Mouse (Mus musculus) heart, adult 18-20 months (tissue): ENCODE results near the gene Ptprc. TPM values are rescaled to one million over a fixed set of nuclear protein-coding genes. Genes with fewer than 3 reads are reported as not detected.
A peak's percentile ranks its signal among the peaks of the same experiment; 100 is the strongest.

ENCODE experiments used
- DNase-seq, 2 experiments: peaks; one replicate each; pipeline ENCODE4 v3.0.0; 2021 to 2022; ENCODE audit warnings: mixed read lengths in 1 of 2
- long read RNA-seq, 2 experiments: library from polyadenylated mRNA; stranded (forward); transcript quantifications; one replicate each; pipeline ENCODE4 v2.0.0; 2021
- total RNA-seq, 2 experiments: library from RNA; stranded (reverse); gene quantifications; 2 replicates each; pipeline ENCODE4 v1.2.3; 2021

The Ptprc gene
- 10 to 100 TPM in 1 of 2 experiments, 1 to 10 TPM in 1; 4.2 to 18.7 TPM for total RNA-seq
- long read RNA-seq, experiment 1, partial matches to known transcripts = 0 of 1 reads
- long read RNA-seq, experiment 1, other reads (novel, unspliced or antisense) = 1 of 1 reads
- long read RNA-seq, experiment 2, partial matches to known transcripts = 2 of 3 reads
- long read RNA-seq, experiment 2, other reads (novel, unspliced or antisense) = 1 of 3 reads

GRCm38 (mm10) chr1:138175494-138175893 lies at the start of gene Ptprc:
Ptprc (minus strand) TSS chr1:138175708.
- no peak for DNase-seq

- DNase-seq = no peak
Measured at GRCm38 (mm10) chr1:138214736-138215458, 39.4 kb upstream of the Ptprc start.

GRCm38 (mm10) chr1:138210387-138211024 lies 35.0 kb upstream of the Ptprc start:
- DNase-seq = no peak

- no peak for DNase-seq
Measured at GRCm38 (mm10) chr1:138209751-138210150, 34.2 kb upstream of the Ptprc start.

- no peak for DNase-seq
Measured at GRCm38 (mm10) chr1:138206041-138206440, 30.5 kb upstream of the Ptprc start.

GRCm38 (mm10) chr1:138191689-138192508 lies 16.4 kb upstream of the Ptprc start:
- peak; percentile 34 to 58 for DNase-seq

- DNase-seq = no peak
Measured at GRCm38 (mm10) chr1:138188131-138188530, 12.6 kb upstream of the Ptprc start.

- DNase-seq = no peak
Measured at GRCm38 (mm10) chr1:138185904-138186303, 10.4 kb upstream of the Ptprc start.

- DNase-seq = no peak
Measured at GRCm38 (mm10) chr1:138180081-138180480, 4.6 kb upstream of the Ptprc start.

- peak in 1 of 2 experiments; percentile 28 for DNase-seq
Measured at GRCm38 (mm10) chr1:138174705-138175492, 609 bp downstream of the Ptprc start.

- no peak for DNase-seq
Measured at GRCm38 (mm10) chr1:138174143-138174542, 1.4 kb downstream of the Ptprc start.

GRCm38 (mm10) chr1:138173669-138174068 lies 1.8 kb downstream of the Ptprc start:
- DNase-seq = no peak

- DNase-seq = no peak
Measured at GRCm38 (mm10) chr1:138172547-138172946, 3.0 kb downstream of the Ptprc start.

- no peak for DNase-seq
Measured at GRCm38 (mm10) chr1:138172096-138172495, 3.4 kb downstream of the Ptprc start.

- DNase-seq = no peak
Measured at GRCm38 (mm10) chr1:138166233-138166771, 9.2 kb downstream of the Ptprc start.

GRCm38 (mm10) chr1:138162638-138163037 lies 12.9 kb downstream of the Ptprc start:
- DNase-seq = no peak

GRCm38 (mm10) chr1:138158921-138159320 lies 16.6 kb downstream of the Ptprc start:
- DNase-seq = peak; percentile 34 to 37

GRCm38 (mm10) chr1:138158236-138158635 lies 17.3 kb downstream of the Ptprc start:
- DNase-seq = no peak

GRCm38 (mm10) chr1:138157709-138158108 lies 17.8 kb downstream of the Ptprc start:
- no peak for DNase-seq

GRCm38 (mm10) chr1:138157008-138157407 lies 18.5 kb downstream of the Ptprc start:
- DNase-seq = no peak

- DNase-seq = no peak
Measured at GRCm38 (mm10) chr1:138154185-138154785, 21.2 kb downstream of the Ptprc start.
